Mouse (Mus musculus) urinary bladder, postnatal 14 days (tissue): ENCODE data around the gene Glt1d1.

Experiments used
- DNase-seq: peaks from one replicate; pipeline ENCODE4 v3.0.0; 2021; ENCODE audit warnings: low spot score

Gene Glt1d1

GRCm38 (mm10) chr5:127633188-127633587, 1.1 kb downstream of the Glt1d1 start:
- DNase-seq: no peak

- no peak for DNase-seq
Measured at GRCm38 (mm10) chr5:127633666-127634065, 1.6 kb downstream of the Glt1d1 start.

- DNase-seq: no peak
Measured at GRCm38 (mm10) chr5:127637622-127638021, 5.6 kb downstream of the Glt1d1 start.

- no peak for DNase-seq
Measured at GRCm38 (mm10) chr5:127638177-127638576, 6.1 kb downstream of the Glt1d1 start.

- no peak for DNase-seq
Measured at GRCm38 (mm10) chr5:127639067-127639605, 7.1 kb downstream of the Glt1d1 start.

GRCm38 (mm10) chr5:127639635-127640034, 7.6 kb downstream of the Glt1d1 start:
- no peak for DNase-seq

GRCm38 (mm10) chr5:127640359-127640758, 8.3 kb downstream of the Glt1d1 start:
- DNase-seq: no peak

- DNase-seq: no peak
Measured at GRCm38 (mm10) chr5:127641185-127641958, 9.3 kb downstream of the Glt1d1 start.

- DNase-seq: no peak
Measured at GRCm38 (mm10) chr5:127648046-127648445, 16.0 kb downstream of the Glt1d1 start.

GRCm38 (mm10) chr5:127649077-127649476, 17.0 kb downstream of the Glt1d1 start:
- no peak for DNase-seq

GRCm38 (mm10) chr5:127658257-127658656, 26.2 kb downstream of the Glt1d1 start:
- DNase-seq: no peak

- DNase-seq: no peak
Measured at GRCm38 (mm10) chr5:127659312-127659711, 27.2 kb downstream of the Glt1d1 start.

- no peak for DNase-seq
Measured at GRCm38 (mm10) chr5:127660267-127660666, 28.2 kb downstream of the Glt1d1 start.

GRCm38 (mm10) chr5:127660979-127661378, 28.9 kb downstream of the Glt1d1 start:
- no peak for DNase-seq

- DNase-seq: no peak
Measured at GRCm38 (mm10) chr5:127673913-127674312, 41.9 kb downstream of the Glt1d1 start.

- DNase-seq: no peak
Measured at GRCm38 (mm10) chr5:127677561-127677960, 45.5 kb downstream of the Glt1d1 start.

- no peak for DNase-seq
Measured at GRCm38 (mm10) chr5:127678501-127678900, 46.4 kb downstream of the Glt1d1 start.

GRCm38 (mm10) chr5:127688568-127689170, 56.6 kb downstream of the Glt1d1 start:
- no peak for DNase-seq

GRCm38 (mm10) chr5:127691085-127691484, 59.0 kb downstream of the Glt1d1 start:
- DNase-seq: no peak

GRCm38 (mm10) chr5:127691581-127691980, 59.5 kb downstream of the Glt1d1 start:
- no peak for DNase-seq

GRCm38 (mm10) chr5:127695898-127696297, 63.8 kb downstream of the Glt1d1 start:
- no peak for DNase-seq

GRCm38 (mm10) chr5:127696602-127697001, 64.5 kb downstream of the Glt1d1 start:
- no peak for DNase-seq

- no peak for DNase-seq
Measured at GRCm38 (mm10) chr5:127698525-127698924, 66.5 kb downstream of the Glt1d1 start.
